Mouse (Mus musculus) kidney, embryonic 16.5 days (tissue): ENCODE results near the gene Ift43. TPM values are rescaled to one million over a fixed set of nuclear protein-coding genes. Genes with fewer than 3 reads are reported as not detected.

ENCODE experiments used
- ATAC-seq: fragments of 200-750 bp; cut with Nextera tagmentation; 2 replicates; pipeline ENCODE4 v1.8.0; 2017; ENCODE audit warnings: moderate TSS enrichment; ENCODE audit not compliant: low FRiP score, low TSS enrichment
- H3K27ac ChIP-seq: fragments of 300-500 bp; sonication (generic); 2 replicates; pipeline ENCODE4 v1.5.1; 2014; ENCODE audit warnings: low read length
- H3K27me3 ChIP-seq: fragments of 300-500 bp; sonication (generic); 2 replicates; pipeline ENCODE4 v1.6.1; 2014; ENCODE audit warnings: low read length, control low read depth, mixed read lengths; ENCODE audit not compliant: insufficient read depth
- H3K36me3 ChIP-seq: fragments of 300-500 bp; sonication (generic); 2 replicates; pipeline ENCODE4 v1.6.1; 2014; ENCODE audit warnings: low read length, control low read depth, mixed read lengths; ENCODE audit not compliant: insufficient read depth
- H3K4me1 ChIP-seq: fragments of 300-500 bp; sonication (generic); 2 replicates; pipeline ENCODE4 v1.6.1; 2014; ENCODE audit warnings: low read length, control low read depth, mixed read lengths; ENCODE audit not compliant: insufficient read depth
- H3K4me2 ChIP-seq: fragments of 300-500 bp; sonication (generic); replicated peaks from 2 replicates; pipeline ENCODE4 v1.6.1; 2014; ENCODE audit warnings: low read depth, low read length
- H3K4me3 ChIP-seq: fragments of 300-500 bp; sonication (generic); 2 replicates; pipeline ENCODE4 v1.5.1; 2014; ENCODE audit warnings: mild to moderate bottlenecking, low read length
- H3K9ac ChIP-seq: fragments of 300-500 bp; sonication (generic); replicated peaks from 2 replicates; pipeline ENCODE4 v1.6.1; 2014; ENCODE audit warnings: low read length
- H3K9me3 ChIP-seq: fragments of 300-500 bp; sonication (generic); 2 replicates; pipeline ENCODE4 v1.6.1; 2016; ENCODE audit warnings: low read length, control low read depth
- WGBS: fragments of 180-500 bp; shearing (Covaris S2); extraction: QIAGEN DNeasy Blood & Tissue Kit; methylation state at CpG from one replicate; pipeline ENCODE4 v1.1.7; 2014; 5-methylcytosine and 5-hydroxymethylcytosine counted together
- polyA plus RNA-seq: library from polyadenylated mRNA; unstranded; fragments of >200 nt; fragmentation: Nextera tagmentation; extraction: Ambion mirVana; gene quantifications from 2 replicates; pipeline ENCODE4 v1.2.1, GENCODE M21; 2015

The Ift43 gene
- polyA plus RNA-seq, 1 experiment from 2014 or later: 76.7 TPM

DNA sequence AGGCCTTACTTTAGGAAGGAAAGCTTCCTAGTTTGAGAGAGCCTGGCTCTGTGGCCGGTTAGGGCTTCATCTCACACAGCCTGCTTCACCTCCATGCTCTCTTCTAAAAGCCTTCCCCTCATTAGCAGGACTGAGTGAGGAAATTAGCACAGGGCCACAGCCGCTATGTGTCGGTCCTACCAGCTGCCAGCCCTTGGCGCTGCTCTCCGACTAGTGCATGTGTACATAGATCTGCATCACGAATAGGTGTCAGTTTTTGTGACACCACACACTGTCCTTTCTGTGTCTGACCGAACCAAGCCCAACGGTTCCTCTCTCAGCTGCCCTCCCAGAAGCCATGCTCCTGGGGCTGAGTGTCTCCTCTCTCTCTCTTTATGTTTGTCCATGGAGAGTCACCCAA lies 74.8 kb downstream of the Ift43 start:
- H3K27me3 ChIP-seq: no peaks in the 10 kb centered on the region
- no peak overlapping the region for H3K4me3 ChIP-seq
- H3K4me2 ChIP-seq: no peak overlapping the region
- H3K27ac ChIP-seq: no peak overlapping the region
- ATAC-seq: no peak
- peaks cover 10% of the 10 kb centered on the region for H3K36me3 ChIP-seq
- WGBS: 83% methylated on average over 8 of the region's 8 CpGs
- peaks cover 15% of the 10 kb centered on the region for H3K4me1 ChIP-seq
- H3K9me3 ChIP-seq: no peaks in the 10 kb centered on the region
- no peak overlapping the region for H3K9ac ChIP-seq

DNA sequence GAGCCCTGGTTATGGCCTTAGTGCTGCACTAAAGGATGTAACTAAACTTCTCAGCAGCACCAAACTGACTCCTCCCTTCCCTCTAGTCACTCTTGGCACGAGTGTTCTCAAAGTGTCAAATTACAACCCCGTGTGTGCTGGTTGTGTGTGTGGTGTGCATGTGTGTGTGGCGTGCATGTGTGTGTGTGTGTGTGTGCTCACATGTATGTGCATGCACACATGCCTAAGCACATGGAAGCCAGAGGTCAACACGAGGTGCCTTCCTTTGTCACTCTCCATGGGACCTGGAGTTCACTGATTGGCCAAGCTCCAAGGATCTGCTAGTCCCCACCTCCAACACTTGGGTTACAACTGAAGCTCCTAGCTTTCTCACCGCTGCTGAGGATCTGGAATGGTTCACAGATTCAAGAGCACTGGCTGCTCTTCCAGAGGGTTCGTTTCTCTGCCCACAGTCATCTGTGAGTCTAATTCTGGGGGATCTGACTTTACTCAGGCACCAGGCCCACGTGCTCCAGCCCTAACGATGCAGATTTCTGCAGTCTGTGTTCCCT lies 75.6 kb downstream of the Ift43 start:
- Histone ChIP-seq H3K9ac (no peak overlapping the region), H3K36me3 (peaks cover 10% of the 10 kb centered on the region), H3K27ac (no peak overlapping the region), H3K9me3 (no peaks in the 10 kb centered on the region), H3K27me3 (no peaks in the 10 kb centered on the region), H3K4me2 (no peak overlapping the region), H3K4me1 (peaks cover 21% of the 10 kb centered on the region), H3K4me3 (no peak overlapping the region)
- ATAC-seq: peak; percentile 52; the same call in 1 of the 2 replicates
- 11% methylated on average over 8 of the region's 8 CpGs for whole genome bisulfite sequencing

DNA sequence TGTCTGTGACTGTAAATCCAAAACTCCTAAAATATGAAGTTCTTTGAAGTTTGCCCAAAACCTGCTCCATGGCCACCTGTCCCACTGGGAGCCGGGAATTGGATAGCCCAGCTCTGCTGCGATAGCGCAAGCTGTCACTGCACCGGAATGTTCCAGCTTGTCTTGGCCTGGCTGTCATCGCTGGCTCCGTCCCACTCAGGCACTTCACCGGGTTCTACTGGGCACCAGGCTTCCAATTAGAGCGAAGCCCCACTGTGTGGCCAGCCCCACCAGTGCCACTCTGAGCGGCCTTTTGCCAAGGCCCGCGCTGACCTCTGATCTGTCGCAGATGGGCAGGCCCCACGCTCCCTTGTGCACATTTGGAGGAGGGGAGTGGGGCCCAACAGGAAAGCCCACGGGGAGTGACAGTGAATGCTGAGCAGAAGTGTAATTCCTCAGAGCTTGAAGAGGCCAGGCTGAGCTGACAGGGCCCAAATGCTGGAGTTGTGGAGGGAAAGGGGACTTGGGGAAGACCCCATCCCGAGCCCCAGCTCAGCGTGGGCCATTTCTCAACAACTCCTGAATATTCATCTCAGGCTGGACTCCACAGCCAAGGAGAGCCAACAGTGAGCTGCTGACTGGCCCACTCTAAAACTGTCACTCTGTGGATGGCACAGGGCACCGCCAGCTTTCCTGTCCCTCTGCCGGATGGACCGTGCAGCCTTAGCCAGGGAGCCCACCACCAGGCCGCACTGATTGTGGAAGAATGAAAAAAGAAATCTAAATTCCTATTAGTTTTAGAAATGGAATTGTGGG lies 76.5 kb downstream of the Ift43 start:
- Histone ChIP-seq H3K9me3 (no peaks in the 10 kb centered on the region), H3K4me1 (peaks cover 28% of the 10 kb centered on the region), H3K27ac (no peak overlapping the region), H3K27me3 (no peaks in the 10 kb centered on the region), H3K9ac (no peak overlapping the region), H3K4me2 (no peak overlapping the region), H3K4me3 (no peak overlapping the region), H3K36me3 (peaks cover 10% of the 10 kb centered on the region)
- WGBS: 80% methylated on average over 20 of the region's 20 CpGs
- ATAC-seq: no peak

DNA sequence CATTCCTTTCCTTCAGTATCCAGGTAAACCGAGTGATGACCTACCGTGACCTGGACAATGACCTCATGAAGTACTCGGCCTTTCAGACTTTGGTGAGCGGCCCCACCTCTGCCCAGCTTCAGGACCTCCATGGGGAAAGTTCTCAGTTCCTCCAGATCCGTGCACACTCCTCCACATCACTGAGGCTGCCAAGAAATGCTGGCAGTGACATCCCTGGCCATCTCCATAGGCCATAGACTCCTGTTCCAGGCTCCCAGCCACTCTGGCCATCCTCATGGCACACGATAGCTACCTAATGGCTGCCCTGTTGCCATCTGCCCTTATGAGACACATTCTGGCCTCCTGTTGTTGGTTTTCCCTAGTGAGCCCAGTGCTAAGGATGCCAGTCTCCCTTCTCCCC lies 79.1 kb downstream of the Ift43 start:
- no peak overlapping the region for H3K4me3 ChIP-seq
- H3K4me2 ChIP-seq: no peak overlapping the region
- WGBS: 90% methylated on average over 6 of the region's 6 CpGs
- H3K36me3 ChIP-seq: peaks cover 10% of the 10 kb centered on the region
- ATAC-seq: no peak
- peaks cover 28% of the 10 kb centered on the region for H3K4me1 ChIP-seq
- no peaks in the 10 kb centered on the region for H3K27me3 ChIP-seq
- no peaks in the 10 kb centered on the region for H3K9me3 ChIP-seq
- H3K27ac ChIP-seq: no peak overlapping the region
- H3K9ac ChIP-seq: no peak overlapping the region

DNA sequence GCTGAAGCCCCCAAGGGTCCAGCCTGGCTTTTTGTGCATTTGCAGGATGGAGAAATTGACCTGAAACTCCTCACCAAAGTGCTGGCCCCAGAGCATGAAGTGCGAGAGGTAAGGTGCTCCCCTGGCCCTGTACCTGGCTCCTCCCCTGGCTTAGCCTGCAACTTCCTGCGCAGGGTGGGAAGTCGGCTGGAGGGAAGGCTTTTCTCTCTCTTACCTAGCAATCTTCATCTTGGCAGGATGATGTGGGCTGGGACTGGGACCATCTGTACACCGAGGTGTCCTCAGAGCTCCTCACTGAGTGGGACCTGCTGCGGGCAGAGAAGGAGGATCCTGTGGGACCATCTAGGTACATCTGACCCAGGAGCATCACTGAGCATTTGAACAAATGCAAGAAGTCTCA lies 79.6 kb downstream of the Ift43 start:
- no peaks in the 10 kb centered on the region for H3K9me3 ChIP-seq
- ATAC-seq: no peak

DNA sequence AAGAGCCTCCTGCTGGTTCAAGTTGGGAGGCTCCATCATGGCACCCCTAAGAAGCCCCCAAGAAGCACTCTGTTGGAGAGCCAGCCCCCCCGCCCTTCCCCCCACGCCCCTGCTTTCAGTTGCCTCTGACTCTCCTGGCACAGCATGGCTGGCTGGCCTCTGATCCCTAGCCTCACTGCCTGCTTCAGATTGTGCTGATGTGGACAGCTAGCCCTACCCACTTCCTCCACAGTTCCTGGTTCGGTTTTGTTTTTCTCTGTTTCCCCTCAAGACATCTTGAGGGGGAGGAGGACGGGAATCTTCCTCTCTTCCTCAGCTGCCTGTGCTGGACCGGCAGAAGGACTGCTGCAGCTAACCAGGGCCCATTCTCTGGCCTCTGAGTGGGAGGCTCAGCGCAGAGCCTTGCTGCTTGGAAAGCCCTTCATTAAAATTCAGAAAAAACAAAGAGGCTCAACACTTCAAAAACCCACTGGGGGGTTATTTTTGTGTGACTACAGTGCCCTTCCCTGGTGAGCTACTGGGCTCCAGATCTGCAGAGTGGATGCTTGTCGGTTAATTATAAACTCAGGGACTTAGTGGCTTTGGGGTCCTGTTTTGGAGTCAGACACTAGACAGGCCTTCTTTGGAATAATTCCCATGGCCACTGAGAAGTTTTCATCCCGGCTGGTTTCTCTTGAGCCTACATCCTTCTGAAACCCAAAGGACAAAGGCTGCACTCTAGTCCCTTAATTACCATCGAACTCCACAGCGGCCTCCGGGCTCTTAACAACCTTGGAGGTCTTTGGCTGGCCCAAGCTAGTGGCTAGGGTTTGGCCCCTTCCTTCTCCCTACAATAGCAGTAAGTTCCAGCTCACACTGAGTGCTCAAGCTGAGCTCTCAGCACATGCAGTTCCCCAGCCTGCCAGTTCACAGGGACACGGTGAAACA lies 80.8 kb downstream of the Ift43 start:
- peak; percentile 65 for ATAC-seq
- 31% methylated on average over 12 of the region's 12 CpGs for WGBS
- no peak overlapping the region for H3K4me2 ChIP-seq
- no peak overlapping the region for H3K4me3 ChIP-seq
- peaks cover 10% of the 10 kb centered on the region for H3K36me3 ChIP-seq
- H3K27me3 ChIP-seq: no peaks in the 10 kb centered on the region
- peaks cover 17% of the 10 kb centered on the region for H3K4me1 ChIP-seq
- H3K9ac ChIP-seq: peak overlapping the region; percentile 32; the same call in 1 of the 2 replicates
- H3K27ac ChIP-seq: peak overlapping the region; percentile 56; the same call in 1 of the 2 replicates
- no peaks in the 10 kb centered on the region for H3K9me3 ChIP-seq

More for the DNA sequence above, 79.6 kb downstream of the Ift43 start:
- Histone ChIP-seq H3K27ac (no peak overlapping the region), H3K4me1 (peaks cover 28% of the 10 kb centered on the region), H3K4me3 (no peak overlapping the region), H3K4me2 (no peak overlapping the region), H3K36me3 (peaks cover 10% of the 10 kb centered on the region), H3K27me3 (no peaks in the 10 kb centered on the region), H3K9ac (no peak overlapping the region)
- WGBS: 90% methylated on average over 5 of the region's 5 CpGs

DNA sequence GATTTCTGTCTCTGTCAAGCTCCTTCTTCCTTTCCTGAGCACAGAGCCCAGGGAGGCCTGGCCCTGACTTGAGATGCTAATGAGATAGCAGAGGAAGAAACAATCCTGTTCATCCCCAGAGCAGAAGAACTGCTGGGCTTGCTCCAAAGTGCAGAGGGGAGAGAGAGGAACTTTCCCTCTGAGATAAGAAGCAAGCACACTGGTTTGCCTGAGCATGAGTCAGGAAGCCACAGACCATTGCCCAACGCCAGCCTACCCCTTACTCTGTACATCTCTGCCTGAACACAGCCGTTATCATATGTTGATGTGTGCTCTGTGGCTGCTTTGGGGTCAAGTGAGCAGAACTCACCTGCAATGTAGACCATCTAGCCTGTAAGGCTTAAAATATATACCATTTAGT lies 83.9 kb downstream of the Ift43 start:
- Histone ChIP-seq H3K36me3 (0 out of 2 replicates have a peak, but pooled peaks cover 4% of the 10 kb centered on the region), H3K27ac (no peak overlapping the region), H3K9me3 (no peaks in the 10 kb centered on the region), H3K4me1 (peaks cover 12% of the 10 kb centered on the region), H3K27me3 (no peaks in the 10 kb centered on the region), H3K9ac (no peak overlapping the region), H3K4me3 (no peak overlapping the region), H3K4me2 (no peak overlapping the region)
- WGBS: 60% methylated on average over 2 of the region's 2 CpGs
- ATAC-seq: no peak

DNA sequence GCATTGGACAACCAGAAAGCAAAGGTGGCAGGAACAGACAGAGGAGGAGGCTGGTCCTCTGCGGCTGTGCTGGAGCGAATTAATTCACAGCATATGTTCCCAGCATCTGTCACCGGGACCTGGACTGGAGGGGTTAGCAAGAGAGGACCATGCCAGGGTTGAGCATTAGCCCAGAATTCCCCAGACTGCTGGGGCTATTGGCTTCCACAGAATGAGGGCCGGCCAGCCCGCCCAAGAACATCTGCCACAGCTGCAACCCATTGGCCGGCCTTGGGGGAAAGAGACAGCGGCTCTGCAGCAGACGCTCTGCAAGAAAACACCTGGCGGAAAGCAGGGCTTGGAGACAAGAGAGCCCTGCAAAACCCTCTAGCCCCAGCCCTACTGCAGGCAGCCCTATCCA lies 84.7 kb downstream of the Ift43 start:
- ATAC-seq: no peak
- H3K9me3 ChIP-seq: no peaks in the 10 kb centered on the region
- WGBS: 43% methylated on average over 9 of the region's 9 CpGs
- H3K9ac ChIP-seq: no peak overlapping the region
- no peak overlapping the region for H3K4me3 ChIP-seq
- H3K4me2 ChIP-seq: no peak overlapping the region
- peaks cover 12% of the 10 kb centered on the region for H3K4me1 ChIP-seq
- H3K36me3 ChIP-seq: no peaks in the 10 kb centered on the region
- no peaks in the 10 kb centered on the region for H3K27me3 ChIP-seq
- H3K27ac ChIP-seq: no peak overlapping the region

DNA sequence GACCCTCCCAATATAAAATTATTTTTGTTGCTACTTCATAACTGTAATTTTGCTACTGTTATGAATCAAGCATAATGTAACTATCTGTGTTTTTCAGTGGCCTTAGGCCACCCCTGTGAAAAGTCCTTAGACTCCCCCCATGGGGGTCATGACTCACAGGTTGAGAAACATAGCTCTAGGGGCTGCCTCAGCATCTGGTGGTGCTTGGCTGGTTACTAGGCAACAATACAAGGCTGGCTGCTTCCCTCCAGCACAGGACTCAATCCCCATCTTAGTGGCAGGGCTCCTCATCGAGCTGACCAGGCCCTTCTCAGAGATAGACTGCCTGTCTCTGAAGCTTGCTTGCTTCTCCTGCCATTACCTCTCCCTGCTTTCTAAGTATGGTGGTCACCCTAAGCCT lies 86.4 kb downstream of the Ift43 start:
- 27% methylated on average over 1 of the region's 1 CpGs for WGBS
- Histone ChIP-seq H3K9ac (no peak overlapping the region), H3K27me3 (no peaks in the 10 kb centered on the region), H3K4me3 (no peak overlapping the region), H3K9me3 (no peaks in the 10 kb centered on the region), H3K4me2 (no peak overlapping the region), H3K36me3 (no peaks in the 10 kb centered on the region), H3K4me1 (no peaks in the 10 kb centered on the region), H3K27ac (no peak overlapping the region)
- no peak for ATAC-seq
